Mouse (Mus musculus) T-helper 1 cell (primary cell): Measurements from ENCODE around the gene Ankrd23.

Experiments used
- in situ Hi-C: fragments of 300-600 bp; cut with MboI, MseI; formaldehyde crosslinking; loops from one replicate; pipeline ENCODE4 v1.15.1; 2025; ENCODE audit warnings: high pct_unique_total_duplicates

Gene Ankrd23

DNA sequence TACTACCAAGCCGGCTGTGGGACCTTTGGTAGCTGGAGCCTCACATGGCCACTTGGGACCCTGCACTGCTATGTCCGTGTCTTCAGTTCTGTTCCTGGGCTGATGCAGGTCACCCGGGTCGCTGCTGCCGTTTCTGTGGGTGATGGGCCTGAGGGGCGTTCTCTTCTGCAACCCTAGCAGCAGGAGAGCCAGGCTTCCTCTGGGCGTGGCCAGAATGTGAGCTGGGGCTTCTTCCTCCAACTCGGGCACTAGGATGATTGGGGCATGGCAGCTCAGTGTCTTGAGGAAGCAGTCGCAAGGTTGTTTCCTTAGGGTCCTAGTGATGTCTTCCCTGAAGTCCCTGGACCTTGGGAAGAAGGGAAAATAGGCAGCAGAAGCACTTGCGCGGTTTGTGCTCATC, 17.1 kb downstream of the Ankrd23 start:
- in situ Hi-C loops = no loop called here

DNA sequence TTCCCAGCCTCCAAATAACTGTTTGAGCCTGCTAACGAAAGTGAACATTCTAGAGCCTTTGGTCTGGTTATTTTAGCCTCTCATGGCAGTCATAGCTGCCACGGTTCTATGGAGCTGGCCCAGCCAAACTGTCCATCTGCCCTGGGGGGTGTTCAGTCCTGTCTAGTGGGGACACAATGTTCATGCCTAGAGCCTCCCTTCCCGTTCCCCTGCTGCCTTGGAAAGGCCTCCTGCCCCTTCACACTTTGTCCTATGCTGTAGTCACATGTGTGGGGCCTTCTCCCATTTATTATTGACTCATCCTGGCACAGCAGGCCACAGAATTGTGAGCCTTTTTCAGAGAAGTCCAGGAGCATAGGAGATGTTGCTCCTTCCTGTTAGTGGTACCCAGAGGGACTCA, 18.4 kb downstream of the Ankrd23 start:
- in situ Hi-C loops = no loop called here

DNA sequence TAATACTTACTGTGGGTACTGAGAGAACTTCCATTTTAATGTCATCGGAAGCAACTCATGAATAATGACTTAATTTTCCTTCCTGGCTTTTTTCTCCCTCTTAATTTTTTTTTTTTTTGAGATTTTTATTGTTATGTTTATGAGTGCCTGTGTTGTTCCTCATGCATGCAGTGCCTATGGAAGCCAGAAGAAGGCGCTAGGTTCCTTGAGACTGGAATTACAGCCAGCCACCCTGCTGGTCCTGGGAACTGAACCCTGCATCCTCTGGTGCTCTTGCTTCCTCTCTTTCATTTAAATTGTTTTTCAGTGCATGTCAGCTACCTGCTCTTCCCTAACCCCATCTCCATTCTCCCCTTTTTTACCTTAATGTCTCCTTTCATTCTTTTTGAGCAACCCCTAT, 23.0 kb downstream of the Ankrd23 start:
- in situ Hi-C loops = no loop called here

DNA sequence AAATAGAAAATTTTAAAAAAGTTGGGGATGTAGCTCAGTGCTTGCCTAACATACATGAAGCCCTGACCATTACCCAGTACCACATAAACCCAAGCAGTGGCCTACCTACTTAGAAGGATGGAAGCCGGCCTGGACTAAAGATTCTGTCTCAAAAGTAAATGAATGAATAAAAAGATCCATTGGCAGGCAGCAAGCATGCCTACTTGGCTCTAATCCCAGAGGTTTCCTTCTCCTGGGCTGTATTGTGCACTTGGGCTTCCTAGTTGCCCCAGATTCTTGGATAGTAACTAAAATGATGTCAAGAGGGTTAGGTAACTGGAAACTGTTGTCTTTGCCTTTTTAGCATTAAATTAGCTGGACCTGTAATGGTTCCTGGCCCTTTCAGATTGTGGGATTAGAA, 23.4 kb downstream of the Ankrd23 start:
- in situ Hi-C loops = no loop called here

DNA sequence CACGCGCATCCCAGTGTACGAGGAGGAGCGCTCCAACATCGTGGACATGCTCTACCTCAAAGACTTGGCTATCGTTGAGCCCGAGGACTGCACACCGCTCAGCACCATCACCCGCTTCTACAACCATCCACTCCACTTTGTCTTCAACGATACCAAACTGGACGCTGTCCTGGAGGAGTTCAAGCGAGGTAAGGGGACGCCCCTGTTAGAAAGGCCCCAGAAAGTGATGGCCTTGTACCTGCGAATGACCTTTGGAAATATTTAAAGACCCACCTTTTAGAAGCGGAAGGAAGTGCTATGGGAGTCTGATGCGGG, 23.8 kb downstream of the Ankrd23 start:
- in situ Hi-C loops = no loop called here

DNA sequence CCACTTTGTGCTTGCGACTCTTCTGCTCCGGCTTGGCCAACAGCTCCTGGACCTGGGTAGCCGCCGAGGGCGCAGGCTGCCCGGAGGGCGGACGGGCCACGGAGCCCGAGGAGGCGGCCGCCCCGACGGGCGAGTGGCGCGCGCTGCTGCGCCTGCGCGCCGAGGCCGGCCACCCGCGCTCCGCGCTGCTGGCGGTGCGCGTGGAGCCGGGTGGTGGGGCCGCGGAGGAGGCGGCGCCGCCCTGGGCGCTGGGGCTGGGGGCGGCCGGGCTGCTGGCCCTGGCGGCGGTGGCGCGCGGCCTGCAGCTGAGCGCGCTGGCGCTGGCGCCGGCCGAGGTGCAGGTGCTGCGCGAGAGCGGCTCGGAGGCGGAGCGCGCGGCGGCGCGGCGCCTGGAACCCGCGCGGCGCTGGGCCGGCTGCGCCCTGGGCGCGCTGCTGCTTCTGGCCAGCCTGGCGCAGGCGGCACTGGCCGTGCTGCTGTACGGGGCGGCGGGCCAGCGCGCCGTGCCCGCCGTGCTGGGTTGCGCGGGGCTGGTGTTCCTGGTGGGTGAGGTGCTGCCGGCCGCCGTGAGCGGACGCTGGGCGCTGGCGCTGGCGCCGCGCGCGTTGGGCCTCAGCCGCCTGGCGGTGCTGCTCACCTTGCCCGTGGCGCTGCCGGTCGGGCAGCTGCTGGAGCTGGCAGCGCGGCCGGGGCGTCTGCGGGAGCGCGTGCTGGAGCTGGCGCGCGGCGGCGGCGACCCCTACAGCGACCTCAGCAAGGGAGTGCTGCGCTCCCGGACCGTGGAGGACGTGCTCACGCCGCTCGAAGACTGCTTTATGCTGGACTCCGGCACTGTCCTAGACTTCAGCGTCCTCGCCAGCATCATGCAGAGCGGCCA, 24.4 kb downstream of the Ankrd23 start:
- in situ Hi-C loops = no loop called here

DNA sequence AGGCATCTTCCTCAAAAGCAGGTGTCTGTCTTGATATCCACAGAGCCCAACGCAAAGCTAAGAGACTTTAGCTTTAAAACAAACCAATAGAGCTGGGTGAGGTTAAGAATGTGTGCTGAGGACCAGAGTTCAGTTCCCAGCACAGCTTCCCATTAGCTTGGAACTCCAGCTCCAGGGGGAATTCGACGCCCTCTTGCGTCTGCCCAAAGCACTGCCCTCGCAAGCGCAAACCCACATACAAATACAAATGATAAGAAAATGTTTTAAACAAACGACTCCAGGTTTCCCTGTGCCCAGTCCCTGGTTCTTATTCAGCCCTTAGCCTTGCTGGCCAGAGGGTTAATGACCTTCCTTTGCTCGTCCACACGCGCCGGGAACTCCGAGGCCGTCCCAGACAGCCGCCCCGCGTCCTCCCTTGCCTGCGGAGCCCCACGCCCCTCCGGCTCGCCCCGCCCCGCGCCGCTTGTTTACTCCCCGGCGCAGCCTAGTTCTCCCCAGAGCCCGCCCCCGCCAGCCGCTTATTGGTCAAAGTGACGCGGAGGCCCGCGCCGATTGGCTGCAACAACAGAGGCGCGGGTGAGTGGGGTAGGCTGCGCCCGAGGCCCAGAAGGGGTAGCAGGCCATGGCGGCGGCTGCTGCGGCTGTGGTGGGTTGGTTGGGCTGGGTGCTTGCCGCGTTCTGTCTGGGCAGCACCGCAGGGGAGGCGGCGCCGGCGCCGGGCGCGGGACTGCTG, 25.2 kb downstream of the Ankrd23 start, which contains the start of gene Cnnm3:
Cnnm3 (plus strand) TSS at position 579 of the 733 bp plus-strand sequence.
- in situ Hi-C loops = no loop called here

DNA sequence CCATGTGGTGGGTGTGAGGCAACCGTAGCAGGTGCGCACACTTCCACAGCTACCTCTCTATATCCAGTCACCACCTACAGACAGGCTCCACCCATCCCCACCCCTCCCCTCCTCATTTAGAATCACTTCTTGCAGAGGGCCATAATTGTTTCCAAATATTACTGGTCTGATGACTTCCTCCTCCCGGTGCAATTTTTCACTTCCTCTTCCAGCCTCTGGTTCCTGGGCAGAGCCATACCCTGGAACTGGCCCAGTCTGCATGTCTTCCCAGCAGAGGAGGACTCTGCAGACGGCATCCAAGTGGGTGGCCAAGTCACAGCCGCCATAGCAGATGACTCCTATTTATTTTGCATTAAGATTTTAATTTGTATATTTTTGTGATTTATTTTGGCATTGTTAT, 28.4 kb downstream of the Ankrd23 start:
- in situ Hi-C loops = no loop called here

DNA sequence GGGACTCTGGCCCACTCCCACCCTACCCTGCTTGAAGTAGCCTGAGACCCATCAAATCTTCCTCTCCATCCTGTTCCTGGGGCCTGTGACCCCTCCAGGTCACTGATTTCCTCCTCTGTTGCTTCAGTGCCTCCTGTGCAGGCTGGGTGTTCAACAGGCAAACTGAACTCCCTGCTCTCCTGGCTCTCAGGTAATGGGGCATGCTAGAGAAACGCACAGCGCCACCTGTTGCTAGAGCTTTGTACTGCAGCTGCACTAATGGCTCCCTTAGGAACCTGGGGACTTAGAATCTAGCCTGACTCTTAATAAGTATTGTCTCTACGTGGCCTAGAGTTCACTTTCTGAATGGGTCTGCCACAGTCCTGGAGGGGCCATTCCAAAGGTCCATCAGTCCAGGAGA, 35.4 kb downstream of the Ankrd23 start:
- in situ Hi-C loops = no loop called here

DNA sequence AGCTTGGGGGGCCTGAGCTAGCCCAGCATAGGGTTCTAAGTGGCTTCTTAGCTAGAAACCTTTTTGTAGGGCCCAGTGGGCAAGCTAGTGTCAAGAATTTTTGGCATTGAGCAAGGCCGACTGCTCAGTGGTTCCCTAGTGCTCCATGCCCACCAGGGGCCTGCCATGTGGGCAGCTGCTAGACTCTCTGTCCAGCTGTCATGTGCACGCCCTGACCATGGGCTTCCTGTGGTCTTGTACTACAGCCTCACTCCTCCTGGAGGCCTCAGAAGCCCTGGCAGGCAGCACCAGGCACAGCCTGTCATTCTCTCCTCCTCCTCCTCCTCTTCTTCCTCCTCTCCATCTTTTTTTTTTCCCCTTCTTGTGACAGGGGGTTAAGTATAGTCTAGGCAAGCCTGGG, 39.4 kb downstream of the Ankrd23 start:
- in situ Hi-C loops = no loop called here

DNA sequence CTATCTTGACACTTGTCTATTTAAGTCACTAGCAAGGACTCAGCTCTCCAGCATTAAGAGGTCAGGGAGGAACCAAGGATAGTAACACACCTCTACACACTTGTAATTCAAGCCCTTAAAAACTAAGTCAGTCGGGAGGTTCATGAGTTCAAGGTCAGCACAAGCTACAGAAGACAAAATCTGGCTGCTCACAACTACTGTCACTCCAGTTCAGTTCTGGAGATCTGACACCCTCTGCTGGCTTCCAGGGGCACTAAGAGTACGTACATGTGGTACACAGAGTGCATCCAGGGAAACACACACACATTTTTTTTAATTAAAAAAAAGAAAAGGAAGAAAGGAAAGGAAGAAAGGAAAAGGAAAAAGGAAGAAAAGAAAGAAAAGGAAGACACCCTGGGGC, 40.0 kb downstream of the Ankrd23 start:
- in situ Hi-C loops = no loop called here

DNA sequence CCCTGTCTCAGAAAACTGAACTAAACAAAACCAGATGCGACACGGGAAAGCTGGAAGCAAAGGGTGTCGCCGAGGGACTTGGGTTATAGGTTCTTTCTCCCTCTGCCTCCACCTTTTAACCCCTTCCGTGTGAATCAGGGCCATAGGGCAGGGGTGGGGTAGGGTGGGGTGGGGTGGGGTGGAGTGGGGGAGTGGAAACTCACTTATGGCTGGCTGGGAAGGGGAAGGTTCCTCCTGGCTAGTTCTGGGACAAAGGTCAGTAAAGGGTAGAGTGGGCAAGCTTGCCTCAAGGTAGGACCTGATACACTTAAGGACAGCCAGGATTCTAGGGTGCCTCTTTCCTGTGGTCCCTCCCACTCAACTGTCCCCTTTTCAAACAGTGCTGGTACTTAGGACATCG, 43.4 kb downstream of the Ankrd23 start:
- in situ Hi-C loops = no loop called here

DNA sequence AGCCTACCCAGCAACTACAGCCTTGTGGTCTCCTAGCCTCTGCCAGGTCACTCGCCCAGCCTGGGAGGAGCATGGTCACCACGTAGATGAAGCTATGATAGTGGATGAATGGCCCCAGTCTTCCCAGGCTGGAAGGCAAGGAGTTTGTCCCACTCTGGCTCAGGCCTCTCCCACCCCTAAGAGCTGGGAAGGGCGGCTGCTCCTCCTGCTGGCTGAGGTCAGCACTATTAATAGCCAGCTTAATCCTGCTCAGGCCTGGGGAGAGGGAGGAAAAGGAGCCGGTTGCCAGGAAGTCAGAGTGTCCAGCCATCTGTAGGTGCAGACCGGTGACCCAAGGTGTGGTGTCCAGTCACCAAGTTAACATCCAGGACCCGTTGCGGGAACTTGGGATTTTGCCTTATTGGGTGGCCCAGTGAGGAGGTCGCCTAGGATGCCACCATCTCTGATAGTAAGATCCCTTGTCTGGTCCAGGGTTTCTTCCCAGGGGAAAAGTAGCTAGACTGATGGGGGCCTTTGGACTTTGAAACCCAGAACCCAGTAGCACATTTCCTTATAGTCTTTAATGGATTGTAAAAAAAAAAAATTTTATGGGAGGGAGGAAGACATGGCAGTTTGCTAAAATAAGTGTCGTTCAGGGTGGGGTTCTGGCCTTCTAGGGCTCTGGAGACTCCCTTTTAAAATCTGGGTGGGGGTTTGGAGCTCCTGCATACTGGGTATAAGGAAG, 44.1 kb downstream of the Ankrd23 start:
- in situ Hi-C loops = no loop called here

DNA sequence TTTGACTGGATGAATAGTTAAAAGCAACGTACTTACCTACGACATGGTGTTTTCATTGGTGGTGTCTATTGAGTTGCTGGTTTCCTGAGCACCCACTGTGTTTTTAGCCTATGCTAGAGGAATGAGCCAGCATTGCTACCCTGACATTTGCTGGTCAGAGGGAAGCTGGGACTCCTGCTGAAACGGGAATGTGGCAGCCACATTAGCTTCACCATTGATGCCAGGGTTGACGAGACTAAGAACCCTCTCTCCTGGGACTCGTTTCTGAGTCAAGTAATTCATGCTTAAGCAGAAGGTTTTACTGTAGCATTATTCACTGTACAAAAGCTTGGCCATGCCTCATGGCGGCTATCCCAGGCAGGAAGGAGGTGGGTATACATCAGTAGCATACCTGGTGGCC, 47.0 kb downstream of the Ankrd23 start:
- in situ Hi-C loops = no loop called here

DNA sequence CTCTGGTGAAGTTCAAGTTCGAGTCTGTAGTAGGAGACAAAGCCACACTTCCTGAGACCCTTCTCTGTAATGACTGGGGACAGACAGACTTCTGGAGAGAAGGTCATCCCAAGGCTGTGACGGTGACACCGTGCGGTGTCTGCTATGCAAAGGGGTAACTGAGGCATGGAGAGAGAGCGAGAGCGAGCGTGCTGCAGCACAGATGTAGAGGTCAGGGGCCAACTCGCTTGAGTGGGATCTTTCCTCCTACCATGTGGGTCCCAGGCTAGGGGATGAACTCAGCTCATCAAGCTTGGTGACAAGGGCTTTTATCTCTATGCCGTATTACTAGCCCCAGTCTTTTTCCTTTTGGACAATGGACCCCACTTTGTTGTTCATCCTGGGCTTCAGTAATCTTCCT, 49.6 kb downstream of the Ankrd23 start:
- in situ Hi-C loops = no loop called here

DNA sequence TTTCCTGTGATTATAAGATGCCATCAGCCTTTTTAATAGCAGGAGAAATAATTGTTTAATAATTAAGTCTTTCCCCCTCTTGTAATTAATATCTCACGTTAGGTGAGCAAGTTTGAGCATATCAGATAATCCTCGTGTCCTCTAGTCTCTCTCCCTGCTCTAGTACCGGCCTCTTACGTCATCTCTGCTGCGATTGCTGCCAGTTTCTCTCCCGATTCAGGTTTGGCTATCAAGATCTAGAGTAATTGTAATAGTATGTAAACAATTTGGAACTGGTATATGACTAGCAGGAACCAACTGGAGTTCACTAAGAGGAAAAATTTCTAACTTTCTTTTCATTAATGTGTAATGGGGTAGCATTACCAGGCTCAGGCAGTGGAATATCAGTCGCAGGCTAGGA, 51.6 kb downstream of the Ankrd23 start:
- in situ Hi-C loops = no loop called here

DNA sequence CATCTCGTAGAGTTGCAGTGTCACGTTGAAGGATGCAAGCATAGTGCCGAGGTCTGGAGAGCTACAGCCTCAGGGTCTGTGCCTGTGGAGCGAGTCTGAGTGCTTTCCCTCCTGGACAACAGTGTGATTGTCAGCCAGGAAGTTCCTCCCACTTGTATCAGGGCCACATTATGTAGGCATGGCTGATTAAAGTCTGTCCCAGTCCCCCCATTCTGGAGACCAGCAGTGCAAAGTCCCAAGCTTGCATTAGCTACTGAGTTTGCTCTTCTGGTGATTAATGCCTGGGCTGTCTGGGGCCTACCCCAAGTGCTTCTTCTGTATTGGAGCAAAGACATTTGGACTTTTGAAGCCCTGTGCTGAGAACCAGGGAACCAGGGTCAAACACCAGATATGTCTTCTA, 52.9 kb downstream of the Ankrd23 start:
- in situ Hi-C loops = no loop called here
